Mouse (Mus musculus) olfactory bulb, adult 2 months (tissue): ENCODE measurements around the gene Ankrd31. TPM values are rescaled to one million over a fixed set of nuclear protein-coding genes. Genes with fewer than 3 reads are reported as not detected.
"Not testable (repeated sequence)": the region's sequence is repeated elsewhere in the genome, so short reads cannot be mapped to it uniquely, and the experiment has no call there.

Experiments
- H3K27ac ChIP-seq: fragments of 200-500 bp; 2 replicates; pipeline ENCODE4 v1.5.1; 2012; ENCODE audit warnings: low read depth, low read length; ENCODE audit not compliant: insufficient read depth
- H3K4me1 ChIP-seq: fragments of 200-500 bp; 2 replicates; pipeline ENCODE4 v1.6.1; 2012; ENCODE audit warnings: low read length; ENCODE audit not compliant: control insufficient read depth, insufficient read depth
- H3K4me3 ChIP-seq: fragments of 200-500 bp; 2 replicates; pipeline ENCODE4 v1.5.1; 2012; ENCODE audit warnings: mild to moderate bottlenecking, low read depth, low read length, moderate library complexity; ENCODE audit not compliant: insufficient read depth
- CTCF ChIP-seq: fragments of 200-500 bp; IDR thresholded peaks from 2 replicates; pipeline ENCODE4 v1.5.1; 2012; ENCODE audit warnings: low read depth, mild to moderate bottlenecking, low read length, moderate library complexity; ENCODE audit not compliant: insufficient read depth
- POLR2A ChIP-seq: fragments of 200-500 bp; IDR thresholded peaks from 2 replicates; pipeline ENCODE4 v1.6.1; 2012; ENCODE audit warnings: mild to moderate bottlenecking, low read depth, low read length, moderate library complexity; ENCODE audit not compliant: insufficient read depth
- WGBS: fragments of 180-500 bp; shearing (Covaris S2); methylation state at CpG from one replicate; pipeline ENCODE4 v1.1.7; 2018; 5-methylcytosine and 5-hydroxymethylcytosine counted together
- polyA plus RNA-seq: library from polyadenylated mRNA; stranded (reverse); fragments of >200 nt; gene quantifications from 2 replicates; pipeline ENCODE4 v1.2.4, GENCODE M21; 2012; ENCODE audit warnings: low replicate concordance; ENCODE audit not compliant: missing spikeins, insufficient read depth, insufficient read length

Gene Ankrd31
- polyA plus RNA-seq, 1 experiment = not detected

GRCm38 (mm10) chr13:96735175-96735574, 12.9 kb upstream of the Ankrd31 start:
- no peak overlapping the region for H3K27ac ChIP-seq
- 31% methylated on average over 1 of the region's 1 CpGs for WGBS
- TF ChIP-seq POLR2A (no peak), CTCF (no peak)
- H3K4me3 ChIP-seq = no peak overlapping the region
- no peaks in the 10 kb centered on the region for H3K4me1 ChIP-seq

GRCm38 (mm10) chr13:96740159-96740558, 7.9 kb upstream of the Ankrd31 start:
- Histone ChIP-seq H3K27ac (no peak overlapping the region), H3K4me3 (no peak overlapping the region), H3K4me1 (no peaks in the 10 kb centered on the region)
- TF ChIP-seq CTCF = no peak
- no peak for TF ChIP-seq POLR2A
- WGBS = 95% methylated on average over 2 of the region's 2 CpGs

GRCm38 (mm10) chr13:96742871-96743270, 5.2 kb upstream of the Ankrd31 start:
- H3K4me3 ChIP-seq = no peak overlapping the region
- TF ChIP-seq POLR2A (no peak), CTCF (no peak)
- no peaks in the 10 kb centered on the region for H3K4me1 ChIP-seq
- WGBS = 93% methylated on average over 2 of the region's 2 CpGs
- no peak overlapping the region for H3K27ac ChIP-seq

- no peaks in the 10 kb centered on the region for H3K4me1 ChIP-seq
- TF ChIP-seq POLR2A (no peak), CTCF (no peak)
- no peak overlapping the region for H3K4me3 ChIP-seq
- H3K27ac ChIP-seq = no peak overlapping the region
- 42% methylated on average over 6 of the region's 6 CpGs for WGBS
Observed at GRCm38 (mm10) chr13:96746055-96746454, 2.0 kb upstream of the Ankrd31 start.

GRCm38 (mm10) chr13:96749859-96750258, 1.8 kb downstream of the Ankrd31 start:
- Histone ChIP-seq H3K27ac (no peak overlapping the region), H3K4me3 (no peak overlapping the region), H3K4me1 (no peaks in the 10 kb centered on the region)
- 87% methylated on average over 6 of the region's 6 CpGs for WGBS
- no peak for TF ChIP-seq POLR2A
- TF ChIP-seq CTCF = no peak

- H3K27ac ChIP-seq = no peak overlapping the region
- no peak overlapping the region for H3K4me3 ChIP-seq
- WGBS = 86% methylated on average over 2 of the region's 2 CpGs
- TF ChIP-seq CTCF (no peak), POLR2A (no peak)
- no peaks in the 10 kb centered on the region for H3K4me1 ChIP-seq
Observed at GRCm38 (mm10) chr13:96760848-96761247, 12.8 kb downstream of the Ankrd31 start.

- not testable (repeated sequence) for H3K27ac ChIP-seq, H3K4me1 ChIP-seq, H3K4me3 ChIP-seq
- WGBS = 95% methylated on average over 5 of the region's 5 CpGs
Observed at GRCm38 (mm10) chr13:96786071-96786470, 38.0 kb downstream of the Ankrd31 start.

DNA sequence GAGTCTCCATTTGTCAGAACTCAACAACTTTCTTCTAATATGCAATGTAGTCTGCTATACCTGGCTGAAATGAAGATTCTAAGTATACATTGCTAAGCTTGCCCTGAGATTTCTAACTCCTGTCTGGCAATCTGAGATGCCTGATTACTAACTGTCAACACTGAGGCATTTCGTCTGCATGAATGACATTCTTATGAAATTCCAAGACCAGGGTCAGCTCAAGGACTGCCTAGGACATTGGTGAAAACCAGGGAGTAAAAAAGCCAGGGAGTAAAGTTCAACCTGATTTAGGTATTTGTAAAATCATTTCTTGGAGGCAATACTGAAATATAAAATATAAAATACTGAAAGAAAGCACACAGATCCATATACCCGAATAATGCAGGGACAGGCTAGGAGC, 45.4 kb downstream of the Ankrd31 start:
- no peaks in the 10 kb centered on the region for H3K4me1 ChIP-seq
- H3K4me3 ChIP-seq = no peak overlapping the region
- TF ChIP-seq POLR2A = no peak
- no peak for TF ChIP-seq CTCF
- 90% methylated on average over 2 of the region's 2 CpGs for WGBS
- H3K27ac ChIP-seq = no peak overlapping the region

DNA sequence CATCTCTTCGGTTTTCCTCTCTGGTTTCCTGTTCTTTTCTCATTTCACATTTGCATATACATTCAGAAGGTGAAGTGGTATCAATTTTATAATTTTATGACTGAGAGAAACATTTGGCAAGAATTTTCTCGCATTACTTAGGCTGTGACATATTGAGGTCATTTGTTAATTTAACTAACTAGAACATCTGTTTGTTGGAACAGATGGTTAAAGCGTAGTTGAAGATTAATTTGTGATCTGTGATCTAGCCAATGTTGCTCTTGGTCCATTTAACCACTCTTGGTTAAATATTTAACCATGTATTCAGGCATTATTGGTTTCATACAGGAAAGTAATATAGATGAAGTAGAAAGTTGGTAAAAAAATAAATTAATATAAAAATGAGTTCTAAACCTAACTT, 47.2 kb downstream of the Ankrd31 start:
- WGBS = 88% methylated on average over 3 of the region's 3 CpGs
- Histone ChIP-seq H3K27ac (no peak overlapping the region), H3K4me3 (no peak overlapping the region), H3K4me1 (no peaks in the 10 kb centered on the region)
- TF ChIP-seq CTCF = no peak
- TF ChIP-seq POLR2A = no peak

DNA sequence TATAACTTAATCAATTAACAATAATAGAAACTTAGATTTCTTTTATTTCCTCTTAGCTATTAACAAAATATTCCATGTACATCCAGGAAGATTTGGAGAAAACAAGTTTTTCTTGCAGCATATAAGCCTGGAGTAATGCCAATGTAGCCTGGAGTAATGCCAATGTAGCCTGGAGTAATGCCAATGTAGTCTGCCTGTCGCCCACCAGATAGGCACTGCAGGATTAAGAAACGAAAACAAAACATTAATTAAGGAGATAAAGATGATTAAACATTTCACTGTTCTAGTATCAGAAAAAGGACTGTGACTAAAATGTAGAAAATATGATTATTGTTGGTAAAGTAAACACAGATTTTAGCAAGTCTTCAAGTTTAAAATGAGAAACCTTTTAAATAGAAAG, 49.4 kb downstream of the Ankrd31 start:
- no peak overlapping the region for H3K27ac ChIP-seq
- TF ChIP-seq CTCF (no peak), POLR2A (no peak)
- WGBS = 9% methylated on average over 2 of the region's 2 CpGs
- H3K4me3 ChIP-seq = no peak overlapping the region
- H3K4me1 ChIP-seq = no peaks in the 10 kb centered on the region

DNA sequence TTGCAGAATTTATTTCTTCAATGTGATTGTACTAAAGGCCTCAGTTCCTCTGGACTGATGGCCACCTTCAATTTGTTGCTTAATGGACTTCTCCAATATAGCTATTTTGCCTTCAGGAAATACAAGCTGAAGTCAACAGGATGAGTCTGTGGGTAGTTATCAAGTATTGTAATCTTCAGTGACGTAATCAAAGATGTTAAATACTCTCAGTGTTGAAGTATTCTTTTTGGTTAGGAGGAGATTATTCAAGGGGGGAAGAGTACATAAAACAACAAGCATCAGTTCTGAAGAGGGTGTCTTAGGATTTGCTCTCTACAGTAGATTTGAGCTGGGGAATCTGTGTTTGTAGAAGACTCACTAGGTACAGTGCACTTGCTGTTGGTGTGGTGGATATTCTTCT, 101.7 kb downstream of the Ankrd31 start:
- no peak overlapping the region for H3K4me3 ChIP-seq
- no peaks in the 10 kb centered on the region for H3K4me1 ChIP-seq
- H3K27ac ChIP-seq = no peak overlapping the region
- WGBS = 95% methylated on average over 1 of the region's 1 CpGs
- TF ChIP-seq POLR2A = no peak
- TF ChIP-seq CTCF = no peak
